Mouse (Mus musculus): ENCODE results near the gene Ggt5.
"Not testable (repeated sequence)": the region's sequence is repeated elsewhere in the genome, so short reads cannot be mapped to it uniquely, and the experiment has no call there.

- not testable (repeated sequence) for TF ChIP-seq CTCF, EP300 (IDR thresholded peaks at IDR 0.05; ENCODE audit: low read depth)
These were observed 22.4 kb upstream of the Ggt5 start for GRCm38 (mm10) chr10:75566765-75567164.
